Mouse (Mus musculus) forebrain, embryonic 11.5 days (tissue): ENCODE data around the gene Zfp280b. TPM values are rescaled to one million over a fixed set of nuclear protein-coding genes. Genes with fewer than 3 reads are reported as not detected.

ENCODE experiments used
- ATAC-seq: fragments of 200-750 bp; cut with Nextera tagmentation; replicated peaks from 2 replicates; pipeline ENCODE4 v1.8.0; 2017; ENCODE audit warnings: moderate TSS enrichment; ENCODE audit not compliant: low FRiP score
- DNase-seq: peaks from one replicate; pipeline ENCODE4 v3.0.0-alpha.2; 2017; ENCODE audit warnings: low spot score
- H3K27ac ChIP-seq: fragments of 300-500 bp; sonication (generic); 2 replicates; pipeline ENCODE4 v1.5.1; 2014; ENCODE audit warnings: low read depth, low read length
- H3K27me3 ChIP-seq: fragments of 300-500 bp; sonication (generic); 2 replicates; pipeline ENCODE4 v1.6.1; 2014; ENCODE audit warnings: mild to moderate bottlenecking, low read length, mixed read lengths; ENCODE audit not compliant: control insufficient read depth, insufficient read depth
- H3K36me3 ChIP-seq: fragments of 300-500 bp; sonication (generic); 2 replicates; pipeline ENCODE4 v1.6.1; 2014; ENCODE audit warnings: mild to moderate bottlenecking, low read length, moderate library complexity, mixed read lengths; ENCODE audit not compliant: control insufficient read depth, insufficient read depth
- H3K4me1 ChIP-seq: fragments of 300-500 bp; sonication (generic); replicated peaks from 2 replicates; pipeline ENCODE4 v1.6.1; 2014; ENCODE audit warnings: low read length, mixed read lengths; ENCODE audit not compliant: control insufficient read depth, insufficient read depth
- H3K4me2 ChIP-seq: fragments of 300-500 bp; sonication (generic); 2 replicates; pipeline ENCODE4 v1.6.1; 2014; ENCODE audit warnings: low read depth, mild to moderate bottlenecking, low read length, moderate library complexity, mixed read lengths; ENCODE audit not compliant: severe bottlenecking
- H3K4me3 ChIP-seq: fragments of 300-500 bp; sonication (generic); 2 replicates; pipeline ENCODE4 v1.5.1; 2014; ENCODE audit warnings: low read depth, low read length
- H3K9ac ChIP-seq: fragments of 300-500 bp; sonication (generic); 2 replicates; pipeline ENCODE4 v1.6.1; 2014; ENCODE audit warnings: low read length
- H3K9me3 ChIP-seq: fragments of 300-500 bp; sonication (generic); 2 replicates; pipeline ENCODE4 v1.6.1; 2016; ENCODE audit warnings: low read length, mixed read lengths; ENCODE audit not compliant: control insufficient read depth
- WGBS: fragments of 180-500 bp; shearing (Covaris S2); extraction: QIAGEN DNeasy Blood & Tissue Kit; methylation state at CpG from one replicate; pipeline ENCODE4 v1.1.7; 2014; 5-methylcytosine and 5-hydroxymethylcytosine counted together
- polyA plus RNA-seq: library from polyadenylated mRNA; unstranded; fragments of >200 nt; fragmentation: Nextera tagmentation; extraction: Ambion mirVana; gene quantifications from 2 replicates; pipeline ENCODE4 v1.2.1, GENCODE M21; 2014

The Zfp280b gene
- polyA plus RNA-seq, 1 experiment from 2014 or later = 33.9 TPM

DNA sequence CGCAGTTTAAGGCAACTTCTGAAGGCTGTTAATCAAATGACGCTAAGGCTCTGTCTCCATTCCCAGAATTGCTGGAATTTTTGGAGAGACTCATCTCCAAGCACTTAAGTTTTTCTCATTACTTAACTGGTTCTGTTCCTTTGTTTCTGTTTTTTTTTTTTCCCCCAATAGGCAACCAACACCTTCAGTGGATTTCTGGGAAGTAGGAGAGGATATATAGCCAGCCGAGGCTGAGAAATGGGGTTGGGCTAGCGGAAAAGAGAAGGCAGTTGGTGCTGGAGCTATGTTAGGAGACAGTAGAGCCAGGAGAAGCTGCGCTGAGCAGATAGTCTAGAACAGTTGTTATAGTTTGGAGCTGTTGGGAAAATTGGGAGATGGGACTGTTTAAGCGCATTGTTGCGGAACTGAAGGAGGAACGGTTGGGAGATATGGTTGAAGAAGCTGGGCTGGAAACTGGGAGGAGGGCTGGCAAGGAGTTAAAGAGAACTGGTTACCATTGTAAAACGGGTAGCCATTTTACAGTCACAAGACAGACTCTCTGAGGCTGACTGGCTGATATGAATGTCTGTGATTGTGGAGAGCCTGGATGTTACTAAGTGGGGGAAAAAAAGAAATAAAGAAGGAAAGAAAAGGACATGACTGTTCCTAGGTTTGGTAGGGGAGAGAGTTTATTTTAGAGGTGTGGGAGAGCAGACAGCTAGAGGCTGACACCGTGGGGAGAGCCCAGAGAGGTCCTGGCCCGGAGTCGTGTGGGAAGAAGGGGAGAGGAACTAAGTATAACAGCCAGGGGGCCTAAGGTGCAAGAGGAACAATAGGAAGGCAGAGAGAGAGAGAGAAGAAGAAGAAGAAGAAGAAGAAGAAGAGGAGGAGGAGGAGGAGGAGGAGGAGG, 5.1 kb upstream of the Zfp280b start:
- Histone ChIP-seq H3K4me1 (no peaks in the 10 kb centered on the region), H3K27ac (no peak overlapping the region), H3K36me3 (no peaks in the 10 kb centered on the region), H3K27me3 (no peaks in the 10 kb centered on the region), H3K9me3 (no peaks in the 10 kb centered on the region), H3K4me2 (no peak overlapping the region), H3K9ac (no peak overlapping the region), H3K4me3 (no peak overlapping the region)
- no peak for ATAC-seq
- WGBS = 68% methylated on average over 11 of the region's 12 CpGs
- no peak for DNase-seq

DNA sequence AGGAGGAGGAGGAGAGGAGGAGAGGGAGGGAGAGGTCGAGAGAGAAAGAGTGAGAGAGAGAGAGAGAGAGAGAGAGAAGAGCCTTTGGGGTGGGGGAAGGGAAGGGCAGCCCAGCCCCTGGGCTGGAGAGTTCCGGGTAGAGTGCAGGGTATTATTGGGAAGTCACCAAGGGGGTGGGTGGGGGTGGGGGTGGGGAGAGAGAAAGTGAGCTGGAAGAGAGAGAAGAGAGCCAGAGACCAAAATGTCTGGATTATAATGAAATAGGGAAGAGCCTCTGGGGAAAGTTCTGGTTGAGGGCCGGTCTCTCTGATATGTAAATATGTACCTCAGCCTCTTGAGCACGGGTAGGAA, 4.5 kb upstream of the Zfp280b start:
- WGBS = 21% methylated on average over 4 of the region's 4 CpGs
- Histone ChIP-seq H3K9me3 (no peaks in the 10 kb centered on the region), H3K4me2 (no peak overlapping the region), H3K27ac (no peak overlapping the region), H3K36me3 (no peaks in the 10 kb centered on the region), H3K9ac (no peak overlapping the region), H3K4me3 (no peak overlapping the region), H3K27me3 (no peaks in the 10 kb centered on the region), H3K4me1 (no peaks in the 10 kb centered on the region)
- DNase-seq (no peak), ATAC-seq (no peak)

DNA sequence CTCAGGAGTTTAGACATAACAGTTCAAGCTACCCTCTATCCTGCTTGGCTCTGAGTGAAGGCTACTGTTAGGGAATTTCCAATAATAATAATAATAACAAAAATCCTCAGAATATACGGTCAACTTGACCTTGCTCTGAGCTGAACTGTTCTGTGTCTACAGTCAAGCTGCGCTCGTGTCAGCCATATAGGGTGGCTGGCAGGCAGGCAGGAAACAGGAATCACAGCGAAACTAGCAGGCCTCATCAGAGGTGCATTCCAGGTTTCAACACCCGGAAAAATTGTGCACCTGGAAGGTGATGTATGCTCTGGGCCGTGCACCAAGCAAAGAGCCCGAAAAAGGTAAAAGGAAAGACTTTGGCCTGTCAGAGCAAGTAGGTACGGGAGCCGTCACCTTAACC, 4.1 kb upstream of the Zfp280b start:
- H3K9me3 ChIP-seq = no peaks in the 10 kb centered on the region
- no peak for ATAC-seq
- H3K27ac ChIP-seq = no peak overlapping the region
- no peak for DNase-seq
- no peak overlapping the region for H3K4me2 ChIP-seq
- no peaks in the 10 kb centered on the region for H3K36me3 ChIP-seq
- H3K4me1 ChIP-seq = no peaks in the 10 kb centered on the region; the same call in 1 of the 2 replicates
- H3K9ac ChIP-seq = no peak overlapping the region
- no peaks in the 10 kb centered on the region for H3K27me3 ChIP-seq
- 73% methylated on average over 9 of the region's 9 CpGs for WGBS
- H3K4me3 ChIP-seq = no peak overlapping the region

DNA sequence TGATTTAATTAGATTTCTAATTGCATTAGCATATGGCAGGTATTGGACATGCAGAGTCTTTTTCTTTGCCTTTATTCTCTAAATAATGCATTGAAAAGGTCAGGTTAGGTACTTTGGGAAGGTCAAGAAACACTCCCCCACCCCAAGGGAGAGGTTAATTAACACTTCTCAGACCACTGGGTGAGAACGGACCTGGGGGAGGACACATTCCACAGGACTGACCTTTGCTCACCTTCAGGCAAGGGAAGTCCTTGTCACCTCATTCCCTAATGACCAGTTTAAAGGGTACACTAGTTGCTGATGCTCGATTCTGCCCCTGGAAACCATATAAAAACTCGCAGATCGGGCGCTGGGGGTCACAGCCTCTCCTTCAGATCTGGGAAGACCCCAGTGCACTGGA, 3.2 kb upstream of the Zfp280b start:
- 47% methylated on average over 5 of the region's 5 CpGs for WGBS
- no peaks in the 10 kb centered on the region for H3K9me3 ChIP-seq

DNA sequence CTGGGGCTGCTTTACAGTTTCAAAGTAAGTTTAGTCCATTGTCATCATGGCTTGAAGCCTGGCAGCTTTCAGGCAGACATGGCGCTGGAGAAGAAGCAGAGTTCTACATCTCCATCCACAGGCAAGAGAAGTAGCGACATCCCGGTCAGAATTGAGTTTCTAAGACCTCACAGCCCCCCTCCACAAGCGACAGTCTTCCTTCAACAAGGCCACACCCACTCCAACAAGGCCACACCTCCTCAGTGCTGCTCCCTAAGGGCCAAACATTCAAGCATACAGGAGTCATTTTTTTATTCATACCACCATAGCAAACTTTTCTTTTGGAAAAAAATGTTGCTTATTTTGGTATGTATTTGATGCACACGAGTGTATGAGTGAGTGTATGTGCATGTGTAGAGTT, 2.0 kb upstream of the Zfp280b start:
- Histone ChIP-seq H3K4me1 (no peaks in the 10 kb centered on the region; the same call in 1 of the 2 replicates), H3K4me2 (no peak overlapping the region), H3K9ac (no peak overlapping the region), H3K36me3 (no peaks in the 10 kb centered on the region; the same call in 1 of the 2 replicates), H3K27me3 (no peaks in the 10 kb centered on the region), H3K4me3 (no peak overlapping the region), H3K27ac (no peak overlapping the region), H3K9me3 (no peaks in the 10 kb centered on the region)
- DNase-seq = no peak
- no peak for ATAC-seq
- WGBS = 67% methylated on average over 5 of the region's 5 CpGs

More for the DNA sequence above, 3.2 kb upstream of the Zfp280b start:
- no peak overlapping the region for H3K4me3 ChIP-seq
- H3K27me3 ChIP-seq = no peaks in the 10 kb centered on the region
- H3K36me3 ChIP-seq = no peaks in the 10 kb centered on the region; the same call in 1 of the 2 replicates
- no peak overlapping the region for H3K27ac ChIP-seq
- H3K4me2 ChIP-seq = no peak overlapping the region
- no peak for ATAC-seq
- DNase-seq = no peak
- H3K9ac ChIP-seq = no peak overlapping the region
- H3K4me1 ChIP-seq = no peaks in the 10 kb centered on the region; the same call in 1 of the 2 replicates

DNA sequence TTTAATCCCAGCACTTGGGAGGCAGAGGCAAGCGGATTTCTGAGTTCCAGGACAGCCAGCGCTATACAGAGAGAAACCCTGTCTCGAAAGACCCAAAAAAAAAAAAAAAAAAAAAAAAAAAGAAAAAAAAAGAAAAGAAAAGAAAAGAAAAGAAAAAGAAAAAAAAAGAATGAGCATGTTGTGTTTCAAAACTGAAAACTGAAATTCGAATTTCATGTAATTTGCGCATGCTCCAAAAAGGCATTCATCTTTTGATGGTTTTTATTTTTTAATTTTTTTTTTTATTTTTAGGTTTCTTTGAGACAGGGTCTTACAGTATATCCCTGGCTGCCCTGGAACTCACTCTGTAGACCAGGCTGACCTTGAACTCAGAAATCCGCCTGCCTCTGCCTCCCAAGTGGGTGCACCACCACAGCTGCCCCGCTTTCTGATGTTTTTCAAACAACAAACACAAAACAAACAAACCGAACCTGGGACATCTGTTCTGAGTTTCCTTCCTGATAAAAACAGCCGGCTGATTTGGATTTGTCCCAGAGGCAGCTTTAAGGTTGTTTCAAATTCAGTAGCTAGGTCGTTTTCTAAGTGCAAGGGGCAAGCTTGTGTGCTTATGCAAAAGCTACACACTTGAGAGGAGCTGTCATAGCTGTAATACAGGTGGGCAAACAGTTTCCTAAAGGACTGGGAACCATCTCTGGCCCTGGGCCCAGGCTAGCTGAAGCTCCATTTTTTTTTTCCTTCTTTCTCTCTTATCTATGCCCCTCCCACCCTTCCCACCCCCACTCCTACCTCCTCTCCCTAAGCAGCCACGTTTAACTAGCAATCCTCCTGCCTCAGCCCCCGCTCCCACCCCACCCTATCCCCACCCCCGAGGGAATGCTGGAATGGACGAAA, 694 bp upstream of the Zfp280b start:
- H3K27me3 ChIP-seq = no peaks in the 10 kb centered on the region
- 57% methylated on average over 14 of the region's 14 CpGs for WGBS

DNA sequence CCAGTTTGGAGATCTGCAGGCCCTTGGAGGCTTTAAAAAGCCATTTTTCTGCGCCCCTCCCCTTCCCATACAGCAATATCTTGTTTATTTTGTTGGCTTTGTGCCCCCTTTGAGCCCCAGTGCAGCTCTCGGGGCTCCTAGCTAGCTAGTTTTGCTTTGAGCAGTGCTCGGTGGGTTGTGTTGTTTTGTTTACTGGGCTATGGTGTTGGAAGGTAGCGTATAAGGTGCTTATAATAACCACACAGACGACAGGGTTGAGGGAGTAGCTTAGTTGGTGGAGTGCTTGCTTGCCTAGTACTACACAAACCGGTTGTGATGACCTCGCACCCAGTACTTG, 637 bp downstream of the Zfp280b start:
- DNase-seq (no peak), ATAC-seq (no peak)
- Histone ChIP-seq H3K4me3 (peak overlapping the region; percentile 89), H3K36me3 (peaks cover 3% of the 10 kb centered on the region; the same call in 1 of the 2 replicates), H3K9me3 (no peaks in the 10 kb centered on the region), H3K9ac (peak overlapping the region; percentile 97), H3K4me1 (no peaks in the 10 kb centered on the region; the same call in 1 of the 2 replicates), H3K27ac (no peak overlapping the region), H3K4me2 (peak overlapping the region; percentile 85), H3K27me3 (no peaks in the 10 kb centered on the region)
- WGBS = 25% methylated on average over 7 of the region's 7 CpGs

More for the DNA sequence above, 694 bp upstream of the Zfp280b start:
- Histone ChIP-seq H3K9ac (peak overlapping the region; percentile 97), H3K4me3 (peak overlapping the region; percentile 89), H3K9me3 (no peaks in the 10 kb centered on the region), H3K4me2 (peak overlapping the region; percentile 85), H3K4me1 (no peaks in the 10 kb centered on the region; the same call in 1 of the 2 replicates), H3K27ac (no peak overlapping the region), H3K36me3 (no peaks in the 10 kb centered on the region; the same call in 1 of the 2 replicates)
- DNase-seq (no peak), ATAC-seq (peak; percentile 65; the same call in 1 of the 2 replicates)

DNA sequence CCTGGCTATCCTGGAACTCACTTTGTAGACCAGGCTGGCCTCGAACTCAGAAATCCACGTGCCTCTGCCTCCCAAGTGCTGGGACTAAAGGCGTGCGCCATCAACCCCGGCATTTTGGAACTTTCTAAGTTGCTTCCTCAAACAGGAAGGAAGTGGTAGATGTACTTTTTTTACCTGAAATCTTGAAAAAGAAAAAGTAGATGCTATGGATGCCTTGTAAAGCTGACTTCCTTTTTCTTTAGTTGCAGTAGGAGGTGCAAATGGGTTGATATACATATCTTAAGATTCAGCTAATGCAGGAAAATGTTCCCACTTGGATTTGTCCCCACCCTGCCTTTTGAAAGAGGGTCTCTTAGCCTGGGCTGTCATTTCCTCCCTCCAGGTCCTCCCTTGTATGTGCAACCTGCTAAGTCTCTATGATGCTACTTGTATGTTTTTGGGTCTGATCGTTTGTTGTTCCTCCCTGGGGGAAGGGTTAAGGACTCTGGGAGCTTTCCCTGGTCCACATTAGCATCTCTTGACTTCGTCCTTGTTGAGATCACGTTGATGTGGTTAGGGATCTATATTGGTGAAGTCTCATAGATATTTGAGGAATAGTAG, 1.7 kb downstream of the Zfp280b start:
- H3K9ac ChIP-seq = no peak overlapping the region
- H3K4me1 ChIP-seq = no peaks in the 10 kb centered on the region; the same call in 1 of the 2 replicates
- 97% methylated on average over 8 of the region's 8 CpGs for WGBS
- no peaks in the 10 kb centered on the region for H3K9me3 ChIP-seq
- no peaks in the 10 kb centered on the region for H3K27me3 ChIP-seq
- DNase-seq (no peak), ATAC-seq (no peak)
- H3K36me3 ChIP-seq = peaks cover 13% of the 10 kb centered on the region
- H3K4me2 ChIP-seq = no peak overlapping the region
- H3K27ac ChIP-seq = no peak overlapping the region
- no peak overlapping the region for H3K4me3 ChIP-seq
